Mouse (Mus musculus): ENCODE data around the gene Pde1b.
A peak's percentile ranks its signal among the peaks of the same experiment; 100 is the strongest.

Pde1b gene

DNA sequence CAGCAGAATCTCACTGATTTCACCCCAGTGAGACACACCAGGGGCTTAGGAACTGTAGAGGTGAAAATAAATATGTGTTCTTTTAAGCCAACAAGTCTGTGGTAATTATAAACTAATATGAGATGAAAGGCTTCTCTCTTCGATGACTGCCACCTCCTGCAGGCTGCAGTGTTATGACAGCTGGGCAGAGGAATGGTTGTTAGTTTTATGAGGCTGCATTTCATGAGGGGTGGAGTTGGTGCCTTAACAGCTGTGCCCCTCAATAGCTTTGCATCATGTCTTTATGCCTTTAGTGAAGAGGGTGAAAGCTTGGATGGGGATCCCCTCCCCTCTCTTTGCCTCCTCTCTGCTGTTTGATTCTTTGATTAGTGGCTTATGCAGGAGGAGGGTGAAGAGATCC, 48.2 kb downstream of the Pde1b start:
- no peak for DNase-seq (ENCODE audit: low spot score)

DNA sequence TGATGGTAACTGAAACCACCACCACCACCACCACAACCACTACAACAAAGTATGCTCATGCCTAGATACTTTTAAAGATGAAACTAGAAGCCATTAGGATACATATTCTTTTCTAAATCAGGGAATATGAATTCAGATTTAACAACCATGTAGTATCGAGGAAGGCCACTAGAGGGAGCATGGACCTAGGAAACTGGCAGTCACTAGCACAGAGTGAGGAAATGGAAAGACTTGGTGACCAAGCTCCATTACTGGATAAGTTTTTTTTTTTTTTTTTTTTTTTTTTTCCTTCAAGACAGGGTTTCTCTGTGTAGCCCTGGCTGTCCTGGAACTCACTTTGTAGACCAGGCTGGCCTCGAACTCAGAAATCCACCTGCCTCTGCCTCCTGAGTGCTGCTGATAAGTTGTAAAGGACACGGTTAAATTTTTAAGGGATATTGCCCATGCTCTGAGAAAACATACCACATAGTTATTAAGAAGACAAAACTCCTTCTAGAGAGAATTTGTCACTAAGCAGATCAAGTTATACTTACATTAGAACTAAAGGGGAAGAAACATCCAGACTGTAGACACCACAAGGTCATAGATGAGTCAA, 49.4 kb downstream of the Pde1b start:
- peak; percentile 84 for DNase-seq (ENCODE audit: low spot score)

DNA sequence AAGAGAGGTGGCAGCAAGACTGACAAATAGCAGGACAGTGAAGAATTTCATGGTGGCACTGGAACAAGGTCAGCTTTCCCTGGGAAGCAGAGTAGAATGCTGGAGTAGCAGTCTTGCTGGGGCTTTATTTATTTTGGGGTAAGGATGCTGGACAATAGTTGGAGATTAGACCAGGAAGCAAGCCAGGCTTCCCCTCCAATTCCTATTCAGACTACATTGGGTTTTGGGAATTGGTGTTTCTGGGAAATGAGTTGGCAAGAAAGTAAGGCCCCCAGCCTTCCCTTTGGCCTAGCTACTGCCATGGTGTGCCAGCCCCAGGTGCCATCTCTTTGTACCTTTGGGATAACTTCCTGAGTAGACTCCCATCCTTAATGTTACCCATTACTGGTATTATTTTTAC, 62.1 kb downstream of the Pde1b start, which contains the start of gene Glycam1:
TSS of gene Glycam1 (minus strand) at position 101 of the 400 bp plus-strand sequence.
- DNase-seq (ENCODE audit: low spot score) = no peak

All from adipocyte (in vitro differentiated cells).